Mouse (Mus musculus) embryonic facial prominence, embryonic 12.5 days (tissue): ENCODE results near the gene Poldip2. TPM values are rescaled to one million over a fixed set of nuclear protein-coding genes. Genes with fewer than 3 reads are reported as not detected.

Experiments used
- ATAC-seq: fragments of 200-750 bp; cut with Nextera tagmentation; 2 replicates; pipeline ENCODE4 v1.8.0; 2017; ENCODE audit not compliant: insufficient number of reproducible peaks, insufficient read depth, low FRiP score, low TSS enrichment
- H3K27ac ChIP-seq: fragments of 300-500 bp; sonication (generic); 2 replicates; pipeline ENCODE4 v1.5.1; 2016; ENCODE audit warnings: mild to moderate bottlenecking
- H3K27me3 ChIP-seq: fragments of 300-500 bp; sonication (generic); 2 replicates; pipeline ENCODE4 v1.6.1; 2016; ENCODE audit warnings: mild to moderate bottlenecking, moderate library complexity
- H3K36me3 ChIP-seq: fragments of 300-500 bp; sonication (generic); 2 replicates; pipeline ENCODE4 v1.6.1; 2016; ENCODE audit warnings: mild to moderate bottlenecking
- H3K4me1 ChIP-seq: fragments of 300-500 bp; sonication (generic); 2 replicates; pipeline ENCODE4 v1.6.1; 2016
- H3K4me2 ChIP-seq: fragments of 300-500 bp; sonication (generic); replicated peaks from 2 replicates; pipeline ENCODE4 v1.6.1; 2016; ENCODE audit warnings: mild to moderate bottlenecking, moderate library complexity
- H3K4me3 ChIP-seq: fragments of 300-500 bp; sonication (generic); 2 replicates; pipeline ENCODE4 v1.5.1; 2016; ENCODE audit warnings: mild to moderate bottlenecking
- H3K9ac ChIP-seq: fragments of 300-500 bp; sonication (generic); 2 replicates; pipeline ENCODE4 v1.6.1; 2016; ENCODE audit warnings: mild to moderate bottlenecking, moderate library complexity
- H3K9me3 ChIP-seq: fragments of 300-500 bp; sonication (generic); 2 replicates; pipeline ENCODE4 v1.6.1; 2016; ENCODE audit warnings: mild to moderate bottlenecking, moderate library complexity
- WGBS: fragments of 180-500 bp; shearing (Covaris S2); methylation state at CpG from one replicate; pipeline ENCODE4 v1.1.7; 2016; 5-methylcytosine and 5-hydroxymethylcytosine counted together
- polyA plus RNA-seq: library from polyadenylated mRNA; unstranded; fragments of >200 nt; fragmentation: Nextera tagmentation; extraction: Ambion mirVana; gene quantifications from 2 replicates; pipeline ENCODE4 v1.2.1, GENCODE M21; 2016

Gene Poldip2
- 180 and 183 TPM in 2 replicates for polyA plus RNA-seq

- H3K27me3 ChIP-seq: no peaks in the 10 kb centered on the region
- H3K4me3 ChIP-seq: peak within 1 kb of the TSS; percentile 88
- H3K36me3 ChIP-seq: peaks cover 38% of the 10 kb centered on the region
- H3K4me1 ChIP-seq: peaks cover 13% of the 10 kb centered on the region
- H3K4me2 ChIP-seq: peak within 1 kb of the TSS; percentile 85
- 1% methylated on average over 66 of the region's 67 CpGs for WGBS
- H3K9ac ChIP-seq: peak within 1 kb of the TSS; percentile 96
- ATAC-seq: peak; percentile 94
- peak within 1 kb of the TSS; percentile 85 for H3K27ac ChIP-seq
- H3K9me3 ChIP-seq: no peaks in the 10 kb centered on the region
Measured at GRCm38 (mm10) chr11:78512025-78512957, at the start of gene Poldip2, which contains the start of gene Tmem199. Gene Poldip2 (plus strand): TSS chr11:78512193. Gene Tmem199 (minus strand): TSS chr11:78512172.

- no peak overlapping the region for H3K27ac ChIP-seq
- 83% methylated on average over 5 of the region's 5 CpGs for WGBS
- no peak overlapping the region for H3K4me3 ChIP-seq
- H3K36me3 ChIP-seq: no peaks in the 10 kb centered on the region
- no peaks in the 10 kb centered on the region for H3K27me3 ChIP-seq
- H3K4me2 ChIP-seq: no peak overlapping the region
- ATAC-seq: no peak
- H3K9ac ChIP-seq: no peak overlapping the region
- H3K4me1 ChIP-seq: peaks cover 15% of the 10 kb centered on the region
- H3K9me3 ChIP-seq: 0 out of 2 replicates have a peak, but pooled peaks cover 4% of the 10 kb centered on the region
Measured at GRCm38 (mm10) chr11:78462669-78463068, 49.3 kb upstream of the Poldip2 start.

GRCm38 (mm10) chr11:78463286-78464036 is 48.5 kb upstream of the Poldip2 start:
- Histone ChIP-seq H3K9me3 (0 out of 2 replicates have a peak, but pooled peaks cover 4% of the 10 kb centered on the region), H3K9ac (no peak overlapping the region), H3K4me2 (no peak overlapping the region), H3K27ac (no peak overlapping the region), H3K27me3 (no peaks in the 10 kb centered on the region), H3K4me3 (no peak overlapping the region), H3K4me1 (peaks cover 15% of the 10 kb centered on the region), H3K36me3 (no peaks in the 10 kb centered on the region)
- no peak for ATAC-seq
- WGBS: 60% methylated on average over 13 of the region's 13 CpGs

GRCm38 (mm10) chr11:78465116-78465515 is 46.9 kb upstream of the Poldip2 start:
- H3K4me1 ChIP-seq: peaks cover 15% of the 10 kb centered on the region
- 36% methylated on average over 9 of the region's 9 CpGs for WGBS
- peak overlapping the region; percentile 82 for H3K4me2 ChIP-seq
- peak overlapping the region; percentile 97; the same call in 1 of the 2 replicates for H3K27ac ChIP-seq
- H3K9ac ChIP-seq: peak overlapping the region; percentile 90
- H3K9me3 ChIP-seq: 0 out of 2 replicates have a peak, but pooled peaks cover 4% of the 10 kb centered on the region
- ATAC-seq: 0 out of 2 replicates have a peak, but pooled peaks have one; percentile 20
- H3K4me3 ChIP-seq: peak overlapping the region; percentile 73
- no peaks in the 10 kb centered on the region for H3K27me3 ChIP-seq
- H3K36me3 ChIP-seq: no peaks in the 10 kb centered on the region

- H3K4me3 ChIP-seq: peak within 1 kb of the TSS; percentile 73
- under 1% methylated on average over 41 of the region's 41 CpGs for WGBS
- peak within 1 kb of the TSS; percentile 97 for H3K27ac ChIP-seq
- H3K4me1 ChIP-seq: peaks cover 15% of the 10 kb centered on the region
- ATAC-seq: peak; percentile 93
- 0 out of 2 replicates have a peak, but pooled peaks cover 4% of the 10 kb centered on the region for H3K9me3 ChIP-seq
- H3K4me2 ChIP-seq: peak within 1 kb of the TSS; percentile 82
- no peaks in the 10 kb centered on the region for H3K27me3 ChIP-seq
- H3K9ac ChIP-seq: peak within 1 kb of the TSS; percentile 90
- no peaks in the 10 kb centered on the region for H3K36me3 ChIP-seq
Measured at GRCm38 (mm10) chr11:78465568-78466180, 46.3 kb upstream of the Poldip2 start, which contains the start of gene Slc46a1. Gene Slc46a1 (plus strand): TSS chr11:78465697.

GRCm38 (mm10) chr11:78466242-78466912 is 45.6 kb upstream of the Poldip2 start:
- Histone ChIP-seq H3K9ac (peak overlapping the region; percentile 90), H3K9me3 (0 out of 2 replicates have a peak, but pooled peaks cover 4% of the 10 kb centered on the region), H3K4me1 (peaks cover 15% of the 10 kb centered on the region), H3K36me3 (peaks cover 2% of the 10 kb centered on the region; the same call in 1 of the 2 replicates), H3K27ac (peak overlapping the region; percentile 97), H3K4me2 (peak overlapping the region; percentile 82), H3K4me3 (peak overlapping the region; percentile 73), H3K27me3 (no peaks in the 10 kb centered on the region)
- peak; percentile 7; the same call in 1 of the 2 replicates for ATAC-seq
- WGBS: 63% methylated on average over 23 of the region's 23 CpGs

GRCm38 (mm10) chr11:78467515-78467914 is 44.5 kb upstream of the Poldip2 start:
- Histone ChIP-seq H3K4me1 (peaks cover 15% of the 10 kb centered on the region), H3K27ac (no peak overlapping the region), H3K4me2 (no peak overlapping the region), H3K9me3 (no peaks in the 10 kb centered on the region), H3K9ac (no peak overlapping the region), H3K36me3 (peaks cover 7% of the 10 kb centered on the region; the same call in 1 of the 2 replicates), H3K4me3 (no peak overlapping the region), H3K27me3 (no peaks in the 10 kb centered on the region)
- WGBS: 79% methylated on average over 7 of the region's 7 CpGs
- no peak for ATAC-seq

GRCm38 (mm10) chr11:78467932-78468331 is 44.1 kb upstream of the Poldip2 start:
- H3K27ac ChIP-seq: no peak overlapping the region
- no peak overlapping the region for H3K4me2 ChIP-seq
- H3K4me1 ChIP-seq: peaks cover 15% of the 10 kb centered on the region
- peaks cover 7% of the 10 kb centered on the region; the same call in 1 of the 2 replicates for H3K36me3 ChIP-seq
- H3K4me3 ChIP-seq: no peak overlapping the region
- 25% methylated on average over 3 of the region's 3 CpGs for WGBS
- H3K9me3 ChIP-seq: no peaks in the 10 kb centered on the region
- H3K27me3 ChIP-seq: no peaks in the 10 kb centered on the region
- ATAC-seq: no peak
- no peak overlapping the region for H3K9ac ChIP-seq

- H3K27me3 ChIP-seq: no peaks in the 10 kb centered on the region
- no peak overlapping the region for H3K9ac ChIP-seq
- peaks cover 5% of the 10 kb centered on the region for H3K4me1 ChIP-seq
- no peak overlapping the region for H3K4me2 ChIP-seq
- H3K9me3 ChIP-seq: no peaks in the 10 kb centered on the region
- H3K36me3 ChIP-seq: peaks cover 7% of the 10 kb centered on the region; the same call in 1 of the 2 replicates
- no peak overlapping the region for H3K4me3 ChIP-seq
- ATAC-seq: no peak
- H3K27ac ChIP-seq: no peak overlapping the region
- 87% methylated on average over 10 of the region's 10 CpGs for WGBS
Measured at GRCm38 (mm10) chr11:78471326-78472103, 40.5 kb upstream of the Poldip2 start.

GRCm38 (mm10) chr11:78475289-78475688 is 36.7 kb upstream of the Poldip2 start:
- ATAC-seq: no peak
- whole genome bisulfite sequencing: 76% methylated on average over 3 of the region's 3 CpGs
- H3K4me3 ChIP-seq: no peak overlapping the region
- no peaks in the 10 kb centered on the region for H3K9me3 ChIP-seq
- H3K9ac ChIP-seq: no peak overlapping the region
- no peaks in the 10 kb centered on the region for H3K4me1 ChIP-seq
- H3K36me3 ChIP-seq: peaks cover 7% of the 10 kb centered on the region; the same call in 1 of the 2 replicates
- H3K27me3 ChIP-seq: no peaks in the 10 kb centered on the region
- H3K27ac ChIP-seq: no peak overlapping the region
- H3K4me2 ChIP-seq: no peak overlapping the region
